In the genomic region with DNA sequence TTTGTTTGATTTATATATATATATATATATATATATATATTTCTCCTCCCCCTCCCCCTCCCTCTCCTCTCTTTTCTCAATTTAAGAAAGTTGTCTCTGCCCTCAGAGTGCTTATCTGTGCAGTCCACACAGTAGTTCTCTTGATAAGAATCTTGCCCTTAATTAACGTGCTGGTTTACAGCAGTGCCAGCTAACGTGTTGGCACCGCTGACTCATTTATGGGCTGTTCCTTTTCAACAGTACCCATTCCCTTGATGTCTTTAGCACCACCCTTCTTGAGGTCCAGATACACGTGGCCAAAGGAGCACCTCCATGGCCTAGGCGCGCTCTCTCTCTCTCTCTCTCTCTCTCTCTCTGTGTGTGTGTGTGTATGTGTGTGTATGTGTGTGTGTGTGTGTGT, we compare ENCODE assay signal across 17 mouse cellular contexts. TPM values are rescaled to one million over a fixed set of nuclear protein-coding genes. Genes with fewer than 3 reads are reported as not detected.
DNase-seq lines count a peak whose midpoint lies in the region; ATAC-seq lines count a peak whose summit lies in the region.
"Had no signal": no experiment of that assay in that cellular context is flagged by ENCODE, and none has a peak within 500 bp of the region (broad histone marks: within the 10 kb centered on the region; RNA-seq: fewer than 3 reads in every experiment).

No protein-coding gene starts in this region.

- H3K4me1 ChIP-seq in midbrain, embryonic 11.5 days (ENCODE audit: control insufficient read depth, insufficient read depth, low read length) = no peaks in the 10 kb centered on the region
- H3K4me1 ChIP-seq in midbrain, embryonic 10.5 days = no peaks in the 10 kb centered on the region
- H3K4me1 ChIP-seq in liver, embryonic 11.5 days (replicated peaks; ENCODE audit: control insufficient read depth, insufficient read depth, low read length) = peaks cover 14% of the 10 kb centered on the region

- no peaks in the 10 kb centered on the region for H3K9me3 ChIP-seq in midbrain, embryonic 11.5 days (ENCODE audit: control insufficient read depth, low read length)
- H3K9me3 ChIP-seq in midbrain, embryonic 10.5 days (replicated peaks) = no peaks in the 10 kb centered on the region
- no peaks in the 10 kb centered on the region for H3K9me3 ChIP-seq in liver, embryonic 11.5 days (ENCODE audit: control insufficient read depth, low read length)

- no peak for ATAC-seq in midbrain, embryonic 11.5 days (ENCODE audit: low FRiP score)
- ATAC-seq in common myeloid progenitor, adult 5-6 weeks (replicated peaks; ENCODE audit: low read depth, poor library complexity, severe bottlenecking) = peak; percentile 92
- peak; percentile 62 for ATAC-seq in liver, embryonic 11.5 days (replicated peaks; ENCODE audit: low FRiP score)
- peak; percentile 94 for ATAC-seq in megakaryocyte-erythroid progenitor cell, adult 5-6 weeks (replicated peaks; ENCODE audit: low FRiP score, low TSS enrichment, poor library complexity, severe bottlenecking)
- ATAC-seq: forebrain, embryonic 14.5 days had no signal

- no peak overlapping the region for H3K27ac ChIP-seq in midbrain, embryonic 11.5 days (ENCODE audit: low read depth, low read length)
- no peak overlapping the region for H3K27ac ChIP-seq in midbrain, embryonic 10.5 days (replicated peaks)
- no peak overlapping the region for H3K27ac ChIP-seq in liver, embryonic 11.5 days (ENCODE audit: low read depth, low read length)

- H3K36me3 ChIP-seq in midbrain, embryonic 11.5 days (ENCODE audit: control insufficient read depth, insufficient read depth, low read length) = no peaks in the 10 kb centered on the region
- peaks cover 39% of the 10 kb centered on the region for H3K36me3 ChIP-seq in midbrain, embryonic 10.5 days
- H3K36me3 ChIP-seq in liver, embryonic 11.5 days (ENCODE audit: control insufficient read depth, insufficient read depth, low read length) = no peaks in the 10 kb centered on the region

- H3K27me3 ChIP-seq in midbrain, embryonic 11.5 days (ENCODE audit: control insufficient read depth, insufficient read depth, low read length) = no peaks in the 10 kb centered on the region
- no peaks in the 10 kb centered on the region for H3K27me3 ChIP-seq in midbrain, embryonic 10.5 days (ENCODE audit: low read depth, poor library complexity, severe bottlenecking)
- no peaks in the 10 kb centered on the region for H3K27me3 ChIP-seq in liver, embryonic 11.5 days (replicated peaks; ENCODE audit: control insufficient read depth, insufficient read depth, low read length)
- H3K27me3 ChIP-seq: CH12.LX had no signal

- no peak overlapping the region for H3K9ac ChIP-seq in midbrain, embryonic 11.5 days (ENCODE audit: low read length)
- H3K9ac ChIP-seq in liver, embryonic 11.5 days (ENCODE audit: low read depth, low read length) = no peak overlapping the region

- WGBS in midbrain, embryonic 11.5 days = 92% methylated on average over 6 of the region's 6 CpGs
- 92% methylated on average over 6 of the region's 6 CpGs for WGBS in midbrain, embryonic 10.5 days
- 54% methylated on average over 6 of the region's 6 CpGs for WGBS in liver, embryonic 11.5 days

- no peak overlapping the region for H3K4me3 ChIP-seq in midbrain, embryonic 11.5 days (ENCODE audit: low read depth, low read length)
- no peak overlapping the region for H3K4me3 ChIP-seq in midbrain, embryonic 10.5 days
- no peak overlapping the region for H3K4me3 ChIP-seq in liver, embryonic 11.5 days (ENCODE audit: low read depth, low read length)

- H3K4me2 ChIP-seq in midbrain, embryonic 11.5 days = no peak overlapping the region
- H3K4me2 ChIP-seq in liver, embryonic 11.5 days = peak overlapping the region; percentile 16; the same call in 1 of the 2 replicates
- H3K4me2 ChIP-seq: heart, embryonic 11.5 days had no signal

- DNase-seq in midbrain, embryonic 11.5 days (ENCODE audit: low spot score, missing footprints) = peak; percentile 17
- no peak for DNase-seq in midbrain, embryonic 10.5 days (ENCODE audit: low spot score)
- no peak for DNase-seq in liver, embryonic 11.5 days (ENCODE audit: low spot score)
- no peak for DNase-seq in right cerebral cortex, postnatal 14 days
- DNase-seq in frontal cortex, postnatal 25 days (ENCODE audit: low spot score in 2 of 2) = no peak
- no peak for DNase-seq in thymus, adult 18-20 months
- DNase-seq: adrenal gland, adult 8-10 months; cerebellum, postnatal 36 days; heart, postnatal 36 days; kidney, adult 11 months; kidney, postnatal 4 days; lung, adult 18-20 months had no signal

RNA-seq across cellular contexts. Expression of a gene that starts 14.0 kb away (rescaled TPM):
- polyA plus RNA-seq in midbrain, embryonic 11.5 days (2014; fragmentation: Nextera tagmentation; extraction: Ambion mirVana) = 36.0 and 36.8 TPM in 2 replicates
- 30.9 and 35.5 TPM in 2 replicates for polyA plus RNA-seq in midbrain, embryonic 10.5 days (2016; fragmentation: Nextera tagmentation; extraction: Ambion mirVana)
- total RNA-seq in common myeloid progenitor, adult 5-6 weeks (2017) = 39.8 and 42.5 TPM in 2 replicates
- polyA plus RNA-seq in liver, embryonic 11.5 days (2014; fragmentation: Nextera tagmentation; extraction: Ambion mirVana) = 29.4 and 30.4 TPM in 2 replicates
- 60.1 and 75.7 TPM in 2 replicates for total RNA-seq in megakaryocyte-erythroid progenitor cell, adult 5-6 weeks (2014; fragmentation: Nextera tagmentation)
- 61.7 and 81.5 TPM in 2 replicates for total RNA-seq in megakaryocyte-erythroid progenitor cell, adult 5-6 weeks (2017)

RNA-seq across cellular contexts. Expression of a gene that starts 47.1 kb away (rescaled TPM):
- polyA plus RNA-seq in midbrain, embryonic 11.5 days (2014; fragmentation: Nextera tagmentation; extraction: Ambion mirVana) = 31.8 and 33.9 TPM in 2 replicates
- 33.6 and 34.1 TPM in 2 replicates for polyA plus RNA-seq in midbrain, embryonic 10.5 days (2016; fragmentation: Nextera tagmentation; extraction: Ambion mirVana)
- 50.5 and 61.8 TPM in 2 replicates for total RNA-seq in common myeloid progenitor, adult 5-6 weeks (2017)
- polyA plus RNA-seq in liver, embryonic 11.5 days (2014; fragmentation: Nextera tagmentation; extraction: Ambion mirVana) = 82.5 and 89.9 TPM in 2 replicates
- total RNA-seq in megakaryocyte-erythroid progenitor cell, adult 5-6 weeks (2014; fragmentation: Nextera tagmentation) = 62.0 and 80.6 TPM in 2 replicates
- total RNA-seq in megakaryocyte-erythroid progenitor cell, adult 5-6 weeks (2017) = 36.1 and 42.0 TPM in 2 replicates

RNA-seq across cellular contexts. Expression of a gene that starts 47.5 kb away (rescaled TPM):
- polyA plus RNA-seq in midbrain, embryonic 11.5 days (2014; fragmentation: Nextera tagmentation; extraction: Ambion mirVana) = 3.7 and 5.4 TPM in 2 replicates
- polyA plus RNA-seq in midbrain, embryonic 10.5 days (2016; fragmentation: Nextera tagmentation; extraction: Ambion mirVana) = 4.2 and 6.1 TPM in 2 replicates
- 0.68 and 1.6 TPM in 2 replicates for total RNA-seq in common myeloid progenitor, adult 5-6 weeks (2017)
- polyA plus RNA-seq in liver, embryonic 11.5 days (2014; fragmentation: Nextera tagmentation; extraction: Ambion mirVana) = 0.84 and 1.4 TPM in 2 replicates
- total RNA-seq in megakaryocyte-erythroid progenitor cell, adult 5-6 weeks (2014; fragmentation: Nextera tagmentation) = 2.7 and 15.3 TPM in 2 replicates
- 0.75 and 1.1 TPM in 2 replicates for total RNA-seq in megakaryocyte-erythroid progenitor cell, adult 5-6 weeks (2017)

RNA-seq across cellular contexts. Expression of a gene that starts 57.4 kb away (rescaled TPM):
- 0.18 and 0.22 TPM in 2 replicates for polyA plus RNA-seq in midbrain, embryonic 11.5 days (2014; fragmentation: Nextera tagmentation; extraction: Ambion mirVana)
- 0.25 and 0.41 TPM in 2 replicates for polyA plus RNA-seq in midbrain, embryonic 10.5 days (2016; fragmentation: Nextera tagmentation; extraction: Ambion mirVana)
- 0.09 and 1.1 TPM in 2 replicates for total RNA-seq in common myeloid progenitor, adult 5-6 weeks (2017)
- polyA plus RNA-seq in liver, embryonic 11.5 days (2014; fragmentation: Nextera tagmentation; extraction: Ambion mirVana) = 0.22 and 0.29 TPM in 2 replicates
- 0.33 and 0.45 TPM in 2 replicates for total RNA-seq in megakaryocyte-erythroid progenitor cell, adult 5-6 weeks (2014; fragmentation: Nextera tagmentation)
- 1.4 TPM in 2 replicates for total RNA-seq in megakaryocyte-erythroid progenitor cell, adult 5-6 weeks (2017)
